Mouse (Mus musculus) urinary bladder, postnatal 4 days (tissue): ENCODE results near the gene Foxp2.

Experiments used
- DNase-seq, 2 experiments: peaks; one replicate each; pipeline ENCODE4 v3.0.0; 2021 to 2022; ENCODE audit warnings: low spot score in 2 of 2

Foxp2 gene

DNA sequence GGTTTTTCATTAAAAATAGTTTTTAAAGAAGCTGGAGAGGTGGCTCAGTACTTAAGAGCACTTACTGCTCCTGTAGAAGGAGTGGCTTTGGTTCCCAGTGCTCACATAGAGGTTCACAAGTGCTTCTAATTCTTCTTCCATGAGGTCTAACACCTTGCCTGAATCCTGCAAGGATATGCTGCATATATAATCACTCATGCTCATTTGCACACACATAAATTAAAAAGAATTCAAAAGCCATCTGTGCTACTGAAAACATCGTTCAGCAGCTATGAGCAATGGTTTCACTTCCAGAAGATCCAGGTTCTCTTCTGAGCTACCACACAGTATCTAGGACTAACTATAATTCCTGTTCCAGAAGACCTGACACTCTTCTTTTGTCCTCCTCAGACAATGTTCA, 200.4 kb downstream of the Foxp2 start:
- DNase-seq: no peak

DNA sequence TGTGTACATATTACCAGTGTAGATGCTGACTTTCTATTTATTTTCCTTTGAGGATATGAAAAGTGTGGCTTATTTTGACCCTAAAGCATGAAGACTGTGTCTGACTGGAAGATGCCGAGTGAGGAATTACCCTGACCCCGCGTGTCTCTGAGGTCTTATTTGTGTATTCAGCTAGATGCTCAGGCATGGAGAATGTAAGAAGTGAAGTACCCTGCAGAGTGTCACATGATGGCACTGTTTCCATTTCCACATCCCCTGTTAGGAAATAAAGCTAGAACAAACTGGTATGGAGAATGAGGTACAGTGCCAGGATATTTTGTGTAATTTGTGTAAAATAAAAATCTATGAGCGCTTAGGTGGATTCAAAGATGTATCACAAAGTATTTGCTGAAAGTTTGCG, 219.8 kb downstream of the Foxp2 start:
- no peak for DNase-seq

DNA sequence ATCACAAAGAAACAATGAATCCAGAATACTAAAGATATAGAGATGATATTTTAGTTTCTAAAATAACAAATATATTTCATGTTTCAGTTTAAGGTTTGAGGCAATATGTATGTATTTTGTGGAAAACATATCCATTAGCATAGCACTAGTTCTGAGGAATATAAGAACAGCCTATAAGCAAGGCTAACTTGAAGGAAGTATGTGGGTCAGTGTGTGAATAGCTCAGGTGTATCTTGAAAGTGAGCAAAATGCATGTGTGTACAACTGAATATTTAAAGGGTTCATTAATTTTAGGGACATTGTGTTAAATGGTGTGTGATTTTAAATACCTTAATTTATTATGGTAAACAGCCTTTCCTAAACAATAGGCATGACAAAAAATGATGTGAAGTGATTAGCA, 220.2 kb downstream of the Foxp2 start:
- DNase-seq: no peak

- DNase-seq: no peak
These were observed 229.0 kb downstream of the Foxp2 start for GRCm38 (mm10) chr6:15130142-15130541.

- DNase-seq: no peak
These were observed 240.9 kb downstream of the Foxp2 start for GRCm38 (mm10) chr6:15142094-15142493.

DNA sequence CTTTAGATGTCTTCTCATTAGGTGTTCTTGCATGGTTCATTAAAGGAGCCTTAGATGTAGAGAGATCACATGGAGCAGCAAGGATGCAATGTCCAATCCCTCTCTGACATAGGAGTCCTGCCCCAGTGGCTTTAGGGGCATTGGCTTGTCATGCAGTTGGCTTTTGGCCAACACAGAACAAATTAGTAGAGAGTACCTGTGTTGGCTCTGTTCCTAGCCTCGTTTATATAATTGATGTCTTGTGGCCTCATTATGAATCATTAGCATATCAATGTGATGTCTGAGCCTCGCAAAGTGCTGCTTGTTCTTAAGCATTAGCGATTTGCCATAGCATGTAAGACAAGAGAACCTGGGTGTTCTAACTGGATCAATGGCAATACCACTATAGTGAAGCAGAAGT, 250.5 kb downstream of the Foxp2 start:
- no peak for DNase-seq

DNA sequence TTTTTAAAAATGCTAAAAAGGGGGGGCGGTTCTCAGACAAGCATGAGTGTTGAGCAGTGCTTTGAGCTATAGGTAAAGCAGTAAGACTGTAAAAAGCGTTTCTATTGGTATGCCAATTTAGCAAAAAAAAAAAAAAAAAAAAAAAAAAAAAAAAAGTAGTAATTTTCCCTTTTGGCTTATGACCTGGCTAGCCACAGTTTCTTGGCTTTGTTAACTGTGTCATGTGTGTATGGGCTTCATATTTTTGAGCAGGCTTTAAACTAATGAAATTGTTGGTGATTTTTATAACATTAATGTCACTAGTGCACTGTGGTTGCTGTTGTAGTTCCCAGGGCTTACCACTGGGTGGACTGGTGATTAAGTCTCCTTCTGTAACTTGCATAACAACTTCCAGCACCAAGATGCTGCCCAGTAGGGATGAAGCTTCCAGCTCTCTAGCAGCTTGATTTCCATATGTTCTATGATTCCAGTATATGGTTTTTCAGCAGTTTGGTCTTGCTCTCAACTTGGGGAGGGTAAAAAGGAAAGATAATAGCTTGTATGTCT, 262.4 kb downstream of the Foxp2 start:
- no peak for DNase-seq

DNA sequence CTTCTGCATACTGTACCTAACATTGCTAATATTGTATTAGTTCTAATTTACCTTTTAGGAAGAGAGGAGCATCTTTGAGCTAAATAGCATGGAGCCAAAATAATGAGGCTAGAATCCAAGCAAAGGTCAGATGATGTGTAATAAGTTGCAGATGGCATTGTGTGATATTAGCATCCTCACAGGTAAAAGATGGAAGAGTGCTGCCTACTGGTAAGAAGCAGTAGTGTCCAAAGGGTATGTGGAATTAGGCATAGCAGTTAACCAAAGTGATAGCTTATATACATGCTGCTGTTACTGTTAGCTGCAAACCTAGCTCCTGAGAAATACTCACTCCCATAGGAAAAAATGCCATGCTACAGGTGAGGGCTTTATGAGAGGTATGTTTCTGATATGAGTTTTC, 275.6 kb downstream of the Foxp2 start:
- DNase-seq: no peak

GRCm38 (mm10) chr6:15192877-15193276, 291.7 kb downstream of the Foxp2 start:
- DNase-seq: no peak

DNA sequence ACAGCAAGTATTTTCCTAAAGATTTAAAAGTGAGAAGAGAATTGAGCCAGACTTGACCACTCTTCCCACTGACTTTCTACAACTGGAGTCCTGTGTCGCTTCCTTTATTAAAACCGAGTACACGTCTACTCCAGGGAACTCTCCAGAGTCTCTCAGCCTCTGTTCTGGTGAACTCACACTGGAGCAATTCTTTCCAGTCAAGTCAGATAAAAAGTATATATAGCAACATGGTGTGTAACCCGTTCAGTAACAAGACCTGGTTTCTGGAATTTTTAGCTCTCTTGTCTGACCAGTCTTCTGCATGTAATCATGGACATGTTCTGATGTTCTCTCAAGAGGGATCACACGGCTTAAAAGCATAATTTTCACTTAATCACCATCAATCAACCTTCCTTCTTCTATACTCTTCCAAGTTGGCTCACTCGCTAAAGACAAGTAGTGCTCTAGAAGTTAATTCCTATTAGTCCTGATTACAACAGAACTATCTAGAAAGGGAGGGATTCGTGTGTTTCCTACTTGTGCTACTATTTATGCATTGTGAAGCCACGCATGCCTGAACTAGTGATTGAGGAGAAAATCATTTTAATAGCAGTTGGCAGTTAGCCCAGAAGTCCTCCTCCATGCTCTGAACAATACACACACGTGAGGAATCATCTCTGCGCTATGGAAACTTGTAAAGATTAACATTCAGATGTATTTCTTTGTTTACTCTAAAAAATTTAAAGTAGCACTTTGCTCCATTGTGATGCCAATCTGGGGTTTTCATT, 341.2 kb downstream of the Foxp2 start:
- no peak for DNase-seq

DNA sequence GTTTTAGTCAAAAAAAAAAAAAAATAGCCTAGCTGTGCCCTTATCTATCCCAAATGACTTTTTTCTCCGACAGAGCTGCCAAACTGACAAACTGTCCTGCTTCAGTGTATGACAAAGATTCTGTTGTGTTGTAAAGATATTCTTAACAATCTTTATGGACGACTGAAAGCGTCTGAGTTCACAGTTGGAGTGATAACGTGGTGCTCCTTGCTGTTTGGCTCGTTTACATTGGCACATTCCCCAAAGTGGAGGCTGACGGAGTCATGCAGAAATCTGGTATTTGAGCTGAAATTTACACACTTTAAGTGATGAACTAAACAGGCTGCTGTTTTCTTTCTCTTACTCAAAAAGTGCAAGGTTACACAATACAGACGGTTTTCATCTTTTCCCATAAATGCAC, 356.2 kb downstream of the Foxp2 start:
- DNase-seq: no peak

DNA sequence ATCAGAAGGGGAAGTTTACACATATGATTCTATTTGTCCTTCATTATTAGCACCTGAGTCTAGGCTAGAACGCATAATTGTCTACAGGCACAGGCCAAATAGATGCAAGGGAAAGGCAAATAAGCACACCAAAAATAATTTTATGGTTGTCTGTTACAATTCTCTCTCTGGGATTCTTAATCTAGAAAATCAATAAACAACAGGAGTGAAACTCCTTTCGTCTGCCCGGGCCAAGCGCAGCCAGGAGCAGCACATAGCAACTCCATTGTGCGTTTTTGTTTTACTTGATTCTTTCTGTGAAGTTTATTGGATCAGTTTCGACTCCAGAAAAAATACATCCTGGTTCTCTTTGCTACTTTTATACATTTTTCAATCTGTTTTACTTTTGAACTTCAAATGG, 356.7 kb downstream of the Foxp2 start:
- no peak for DNase-seq

- no peak for DNase-seq
These were observed 367.0 kb downstream of the Foxp2 start for GRCm38 (mm10) chr6:15268136-15268535.

GRCm38 (mm10) chr6:15285213-15285612, 384.1 kb downstream of the Foxp2 start:
- DNase-seq: no peak

GRCm38 (mm10) chr6:15294081-15294480, 392.9 kb downstream of the Foxp2 start:
- no peak for DNase-seq

DNA sequence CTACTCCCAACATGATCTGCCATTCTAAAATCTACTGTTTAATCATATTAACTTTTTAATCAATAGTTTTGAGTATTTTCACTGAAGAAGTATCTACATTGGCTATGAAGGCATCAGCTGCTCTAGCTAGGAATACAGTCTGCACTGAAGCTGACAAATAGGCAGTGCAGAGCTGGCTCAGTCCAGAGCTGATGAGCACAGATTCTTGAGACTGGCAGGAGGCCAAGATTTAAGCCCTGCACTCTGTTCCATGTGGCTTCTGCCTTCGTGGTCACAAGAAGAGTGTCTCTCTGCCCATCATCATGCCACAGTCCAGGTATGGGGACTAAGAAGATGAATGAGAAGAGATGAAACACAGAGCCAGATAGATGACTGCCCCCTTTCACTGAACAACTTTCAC, 398.1 kb downstream of the Foxp2 start:
- no peak for DNase-seq

GRCm38 (mm10) chr6:15310671-15311070, 409.5 kb downstream of the Foxp2 start:
- DNase-seq: no peak

DNA sequence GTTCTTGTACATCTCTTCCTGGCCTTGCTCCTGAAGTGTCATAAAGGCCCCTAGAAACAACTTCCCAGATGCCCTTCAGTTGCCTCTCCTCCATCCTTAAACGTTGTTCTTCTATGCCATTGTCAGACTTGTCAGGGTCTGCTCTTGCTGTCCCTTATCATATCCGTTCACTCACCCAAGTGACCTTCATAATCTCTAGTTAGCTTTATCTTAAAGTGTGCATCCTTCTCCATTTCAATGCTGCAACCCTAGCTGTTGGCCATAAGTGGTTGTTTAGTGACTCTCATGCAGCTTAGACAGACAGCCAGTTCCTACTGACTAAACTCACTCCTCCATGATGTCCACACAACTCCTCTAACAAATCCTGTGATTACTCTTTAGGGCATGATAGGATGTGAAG, 415.8 kb downstream of the Foxp2 start:
- no peak for DNase-seq

DNA sequence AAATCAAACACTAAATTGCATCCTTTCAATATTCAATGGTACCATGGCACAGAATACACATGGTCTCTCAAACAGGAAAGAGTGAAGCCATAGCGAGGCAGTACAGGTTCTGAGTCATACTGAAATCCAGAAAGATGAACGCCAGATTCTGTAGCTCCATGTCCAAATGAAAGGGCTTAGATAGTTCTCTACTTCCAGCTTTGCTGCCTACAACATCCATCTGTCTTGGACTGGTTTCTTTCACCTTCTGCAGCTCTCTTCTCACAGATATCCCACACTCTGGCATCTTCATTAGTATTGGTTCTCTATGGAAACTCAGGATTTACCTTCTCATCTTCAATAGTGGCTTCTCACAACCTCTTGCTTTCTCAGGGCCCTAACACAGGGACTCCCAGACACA, 417.2 kb downstream of the Foxp2 start:
- DNase-seq: no peak

GRCm38 (mm10) chr6:15321551-15321974, 420.4 kb downstream of the Foxp2 start:
- no peak for DNase-seq

GRCm38 (mm10) chr6:15323099-15323498, 421.9 kb downstream of the Foxp2 start:
- no peak for DNase-seq

GRCm38 (mm10) chr6:15347705-15348104, 446.6 kb downstream of the Foxp2 start:
- no peak for DNase-seq

DNA sequence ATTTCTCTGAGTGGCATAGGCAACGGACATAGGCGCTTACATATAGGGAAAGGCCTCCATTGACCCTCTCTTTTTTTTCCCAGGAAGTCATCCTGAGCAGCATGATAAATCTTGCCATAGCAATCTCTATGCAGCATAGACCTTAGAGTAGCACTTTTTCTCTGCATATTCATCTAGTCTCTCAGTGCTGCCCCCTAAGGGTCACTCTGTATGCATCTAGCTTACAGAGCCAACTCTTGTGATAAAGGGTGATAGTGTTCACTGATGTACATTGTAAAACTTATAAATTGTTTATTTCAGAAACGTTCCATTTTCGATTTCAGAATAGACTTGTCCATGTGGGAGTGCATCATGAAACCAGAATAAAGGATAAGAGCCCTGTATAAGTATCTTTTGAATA, 454.7 kb downstream of the Foxp2 start:
- no peak for DNase-seq

- DNase-seq: no peak
These were observed 469.1 kb downstream of the Foxp2 start for GRCm38 (mm10) chr6:15370281-15370680.
